1 mouse cellular context compared by ENCODE assay signal in genomic region chr8:122569996-122570395, GRCm38 (mm10).
TF ChIP-seq lines count a peak whose summit lies in the region.

No protein-coding gene starts in this region.

TF ChIP-seq in myocyte, 11 proteins besides CTCF, POLR2A, EP300 and RAD21 (continued from another document):
- TF ChIP-seq MAX (IDR thresholded peaks at IDR 0.05; ENCODE audit: low read depth) (no peak), REST (IDR thresholded peaks at IDR 0.05; ENCODE audit: insufficient read depth, insufficient read length) (no peak), E2F4 (IDR thresholded peaks at IDR 0.05; ENCODE audit: insufficient read depth) (no peak), TCF12 (IDR thresholded peaks at IDR 0.05; ENCODE audit: insufficient read depth, poor library complexity, severe bottlenecking) (no peak), USF1 (IDR thresholded peaks at IDR 0.05; ENCODE audit: low read depth) (no peak), MYOG (IDR thresholded peaks at IDR 0.05; ENCODE audit: control insufficient read depth in 1 of 3, insufficient read depth in 1 of 3, insufficient read length in 2 of 3, low read depth in 2 of 3) (no peak), TCF3 (IDR thresholded peaks at IDR 0.05; ENCODE audit: insufficient read length, low read depth) (no peak)
